Mouse (Mus musculus) heart, embryonic 13.5 days (tissue): ENCODE data around the gene Dcst1. TPM values are rescaled to one million over a fixed set of nuclear protein-coding genes. Genes with fewer than 3 reads are reported as not detected.

Experiments used
- ATAC-seq: fragments of 200-750 bp; cut with Nextera tagmentation; 2 replicates; pipeline ENCODE4 v1.8.0; 2017; ENCODE audit warnings: moderate TSS enrichment; ENCODE audit not compliant: insufficient number of reproducible peaks, low FRiP score, low TSS enrichment; ENCODE audit errors: extremely low read depth
- H3K27ac ChIP-seq: fragments of 300-500 bp; sonication (generic); replicated peaks from 2 replicates; pipeline ENCODE4 v1.5.1; 2015; ENCODE audit warnings: moderate library complexity, mild to moderate bottlenecking, inconsistent platforms
- H3K27me3 ChIP-seq: fragments of 300-500 bp; sonication (generic); replicated peaks from 2 replicates; pipeline ENCODE4 v1.6.1; 2015; ENCODE audit warnings: mild to moderate bottlenecking, inconsistent platforms
- H3K36me3 ChIP-seq: fragments of 300-500 bp; sonication (generic); 2 replicates; pipeline ENCODE4 v1.6.1; 2015; ENCODE audit warnings: mild to moderate bottlenecking, inconsistent platforms
- H3K4me1 ChIP-seq: fragments of 300-500 bp; sonication (generic); 2 replicates; pipeline ENCODE4 v1.6.1; 2015; ENCODE audit warnings: inconsistent platforms
- H3K4me2 ChIP-seq: fragments of 300-500 bp; sonication (generic); 2 replicates; pipeline ENCODE4 v1.6.1; 2015; ENCODE audit warnings: inconsistent platforms, mild to moderate bottlenecking, moderate library complexity
- H3K4me3 ChIP-seq: fragments of 300-500 bp; sonication (generic); 2 replicates; pipeline ENCODE4 v1.5.1; 2015; ENCODE audit warnings: moderate library complexity, mild to moderate bottlenecking, inconsistent platforms
- H3K9ac ChIP-seq: fragments of 300-500 bp; sonication (generic); 2 replicates; pipeline ENCODE4 v1.6.1; 2015; ENCODE audit warnings: inconsistent platforms, mild to moderate bottlenecking, moderate library complexity
- H3K9me3 ChIP-seq: fragments of 300-500 bp; sonication (generic); 2 replicates; pipeline ENCODE4 v1.6.1; 2016; ENCODE audit warnings: inconsistent platforms
- WGBS: fragments of 180-500 bp; shearing (Covaris S2); methylation state at CpG from one replicate; pipeline ENCODE4 v1.1.7; 2015; ENCODE audit warnings: mixed read lengths; 5-methylcytosine and 5-hydroxymethylcytosine counted together
- polyA plus RNA-seq: library from polyadenylated mRNA; unstranded; fragments of >200 nt; fragmentation: Nextera tagmentation; extraction: Ambion mirVana; gene quantifications from 2 replicates; pipeline ENCODE4 v1.2.1, GENCODE M21; 2015

Gene Dcst1
- polyA plus RNA-seq, 1 experiment from 2014 or later, result 0.09 TPM

DNA sequence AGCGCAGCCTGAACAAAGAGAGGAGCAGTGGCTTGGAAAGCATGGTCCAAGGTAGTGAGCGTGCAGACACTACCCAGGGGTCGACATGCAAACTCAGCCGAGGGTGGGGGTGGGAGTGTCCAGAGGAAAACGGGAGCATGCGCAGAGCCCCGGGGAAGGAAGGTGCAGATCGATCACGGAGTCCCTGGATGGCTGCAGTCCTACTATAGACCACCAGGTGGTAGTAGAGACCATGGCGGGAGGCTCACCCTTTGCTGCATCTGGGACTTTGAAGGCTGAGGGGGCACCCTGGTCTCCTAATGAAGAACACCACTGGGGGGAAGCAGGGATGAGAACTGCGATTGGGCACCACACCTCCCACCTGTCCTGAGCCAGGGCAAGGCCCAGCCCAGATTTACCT, 24.6 kb downstream of the Dcst1 start:
- WGBS, result 5% methylated on average over 11 of the region's 11 CpGs
- no peak overlapping the region for H3K27ac ChIP-seq
- peaks cover 33% of the 10 kb centered on the region for H3K4me1 ChIP-seq
- ATAC-seq, result no peak
- H3K4me3 ChIP-seq, result peak overlapping the region; percentile 22
- H3K9ac ChIP-seq, result peak overlapping the region; percentile 33
- H3K4me2 ChIP-seq, result peak overlapping the region; percentile 58
- H3K36me3 ChIP-seq, result peaks cover 33% of the 10 kb centered on the region
- no peaks in the 10 kb centered on the region for H3K9me3 ChIP-seq
- H3K27me3 ChIP-seq, result 0 out of 2 replicates have a peak, but pooled peaks cover 17% of the 10 kb centered on the region

DNA sequence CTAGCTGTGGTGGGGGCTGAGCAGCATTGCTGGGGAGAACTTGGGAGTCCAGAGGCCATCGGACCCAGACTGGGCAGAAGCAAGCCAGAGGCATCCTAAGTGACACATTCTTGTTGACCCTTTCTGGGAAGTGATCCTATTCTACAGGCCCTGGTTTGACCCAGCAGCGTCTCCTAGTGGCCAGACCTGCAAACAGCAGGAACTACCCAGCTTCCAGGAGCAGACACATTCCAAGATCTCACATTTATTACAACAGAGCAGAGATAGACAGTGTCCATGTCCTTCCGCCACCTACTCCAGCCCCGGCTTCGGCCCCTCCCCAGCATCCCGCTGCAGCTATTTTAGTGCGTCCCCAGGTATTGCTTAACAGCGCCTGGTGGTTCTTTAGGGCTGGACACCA, 25.6 kb downstream of the Dcst1 start:
- Histone ChIP-seq H3K9me3 (no peaks in the 10 kb centered on the region), H3K4me1 (peaks cover 33% of the 10 kb centered on the region), H3K27me3 (0 out of 2 replicates have a peak, but pooled peaks cover 17% of the 10 kb centered on the region), H3K9ac (no peak overlapping the region), H3K4me2 (no peak overlapping the region), H3K4me3 (no peak overlapping the region), H3K27ac (no peak overlapping the region), H3K36me3 (peaks cover 32% of the 10 kb centered on the region)
- WGBS, result 19% methylated on average over 8 of the region's 8 CpGs
- no peak for ATAC-seq

DNA sequence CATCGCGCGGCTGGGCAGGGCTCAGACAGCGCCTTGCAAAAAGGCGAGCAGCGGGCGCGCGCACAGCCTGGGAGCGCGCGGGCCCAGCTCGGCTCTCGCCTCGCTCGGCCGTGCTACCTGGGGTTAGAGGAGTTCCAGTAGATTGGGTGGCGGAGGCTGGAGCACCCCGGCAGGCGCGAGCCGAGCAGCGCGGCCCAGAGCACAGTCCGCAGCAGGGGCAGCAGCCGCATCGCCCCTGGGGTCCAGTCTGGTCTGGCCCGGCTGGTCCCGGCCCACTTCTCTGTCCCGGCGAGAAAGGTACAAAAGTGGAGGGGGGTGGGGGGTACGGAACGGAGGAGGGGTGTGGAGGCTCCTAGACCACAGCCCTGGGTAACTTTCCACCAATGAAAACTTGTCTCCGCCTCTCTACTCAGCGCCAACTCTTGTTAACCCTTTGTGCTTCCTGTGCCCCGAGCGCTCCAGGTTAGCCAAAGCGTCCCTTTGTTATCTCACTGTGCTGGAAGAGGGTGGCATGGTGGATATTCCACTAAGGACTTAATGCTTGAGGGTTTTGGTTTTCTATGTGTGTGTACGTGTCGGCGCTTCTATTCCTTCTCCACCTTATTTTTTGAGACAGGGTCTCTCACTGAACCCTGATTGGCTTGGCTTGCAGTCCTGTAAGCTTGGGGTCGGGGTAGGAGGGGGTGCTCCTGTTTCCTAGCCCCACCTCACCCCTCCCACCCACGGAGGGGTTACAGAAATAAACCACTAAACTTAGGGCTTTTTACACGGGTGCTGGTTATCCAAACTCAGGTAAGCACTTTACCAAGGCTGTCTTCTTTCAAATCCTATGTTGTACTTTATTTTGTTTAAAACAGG, 27.1 kb downstream of the Dcst1 start, which contains the start of gene Efna4:
Efna4 (minus strand) TSS at position 308 of the 858 bp plus-strand sequence.
- peak; percentile 68 for ATAC-seq
- peak within 1 kb of the TSS; percentile 77 for H3K4me3 ChIP-seq
- H3K27ac ChIP-seq, result peak within 1 kb of the TSS; percentile 65
- peak within 1 kb of the TSS; percentile 71 for H3K4me2 ChIP-seq
- no peaks in the 10 kb centered on the region for H3K9me3 ChIP-seq
- 0 out of 2 replicates have a peak, but pooled peaks cover 12% of the 10 kb centered on the region for H3K27me3 ChIP-seq
- peaks cover 32% of the 10 kb centered on the region for H3K36me3 ChIP-seq
- peak within 1 kb of the TSS; percentile 91 for H3K9ac ChIP-seq
- WGBS, result 1% methylated on average over 44 of the region's 44 CpGs
- H3K4me1 ChIP-seq, result peaks cover 33% of the 10 kb centered on the region

DNA sequence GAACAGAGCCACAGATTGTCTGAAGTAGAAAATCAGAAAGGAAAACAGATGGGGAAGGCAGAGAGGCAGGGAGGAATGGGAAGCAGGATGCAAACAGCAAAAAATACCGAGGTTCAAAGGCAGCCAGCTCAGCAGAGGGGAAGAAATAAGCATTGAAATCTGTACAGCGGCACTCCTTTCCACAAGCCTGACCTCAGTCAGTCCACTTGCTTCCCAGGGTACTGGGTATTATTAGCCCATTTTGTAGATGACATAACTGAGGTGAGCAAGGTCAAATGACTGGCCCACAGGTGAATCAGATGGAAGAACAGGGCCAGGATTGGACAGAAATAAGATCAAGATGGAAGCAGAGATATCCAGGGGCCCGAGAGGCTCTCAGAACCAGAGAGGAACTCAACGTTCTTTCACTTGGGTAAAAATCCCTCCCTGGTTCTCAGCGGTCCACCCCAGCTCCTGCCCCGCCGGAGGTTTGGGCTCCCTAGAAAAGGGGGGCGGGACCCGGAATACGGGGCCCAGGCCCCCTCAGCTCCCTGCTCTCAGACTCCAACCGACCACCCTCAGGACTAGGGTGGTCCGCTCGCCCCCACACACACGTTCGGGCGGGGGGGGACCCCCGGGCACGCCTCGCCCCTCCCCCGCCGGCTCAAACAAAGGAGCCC, 27.9 kb downstream of the Dcst1 start:
- Histone ChIP-seq H3K9me3 (no peaks in the 10 kb centered on the region), H3K9ac (peak overlapping the region; percentile 91), H3K4me3 (peak overlapping the region; percentile 77), H3K36me3 (peaks cover 28% of the 10 kb centered on the region), H3K4me1 (peaks cover 39% of the 10 kb centered on the region), H3K27ac (peak overlapping the region; percentile 65), H3K4me2 (peak overlapping the region; percentile 71), H3K27me3 (0 out of 2 replicates have a peak, but pooled peaks cover 15% of the 10 kb centered on the region)
- no peak for ATAC-seq
- WGBS, result under 1% methylated on average over 21 of the region's 21 CpGs

DNA sequence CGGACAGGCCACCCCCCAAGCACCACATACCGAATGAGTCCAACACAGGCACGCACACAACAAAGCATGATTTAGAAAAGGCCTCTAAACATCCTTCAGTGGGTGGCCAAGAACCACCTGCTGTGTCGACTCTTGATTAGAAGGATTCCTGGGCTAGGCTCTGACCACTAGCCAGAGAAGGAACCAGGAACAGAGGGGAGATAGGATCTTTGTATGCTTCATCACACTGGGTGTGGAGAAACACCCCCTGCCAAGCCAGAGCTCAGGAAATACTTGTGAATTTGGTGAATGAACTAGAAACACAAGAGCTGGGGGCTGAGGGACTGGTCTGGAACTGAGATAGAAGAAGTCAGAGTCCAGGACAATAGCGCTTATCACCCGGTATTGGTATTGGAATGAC, 28.5 kb downstream of the Dcst1 start:
- Histone ChIP-seq H3K9me3 (no peaks in the 10 kb centered on the region), H3K27ac (peak overlapping the region; percentile 65), H3K4me1 (peaks cover 39% of the 10 kb centered on the region), H3K27me3 (peaks cover 16% of the 10 kb centered on the region; the same call in 1 of the 2 replicates), H3K9ac (peak overlapping the region; percentile 91), H3K4me2 (peak overlapping the region; percentile 71), H3K4me3 (peak overlapping the region; percentile 77), H3K36me3 (peaks cover 28% of the 10 kb centered on the region)
- 23% methylated on average over 6 of the region's 6 CpGs for WGBS
- no peak for ATAC-seq

DNA sequence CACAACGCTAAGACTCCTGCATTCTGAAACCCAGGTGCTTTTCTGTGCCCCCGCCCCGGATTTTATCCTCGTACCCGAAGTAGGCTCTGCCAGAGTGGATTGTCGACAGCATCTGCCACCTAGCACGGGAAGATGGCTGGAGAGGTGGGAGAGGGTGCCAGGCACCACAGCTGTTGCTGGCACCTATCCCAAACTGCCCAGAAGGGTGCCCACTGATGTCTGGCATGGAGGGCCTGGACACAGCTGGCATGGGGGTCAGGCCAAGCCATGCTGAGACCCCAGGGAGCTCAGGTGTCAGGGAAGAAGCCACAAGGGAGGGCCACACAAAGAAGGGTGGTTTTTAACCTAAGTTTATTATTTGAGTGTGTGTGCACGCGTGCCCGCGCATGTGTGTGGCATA, 32.0 kb downstream of the Dcst1 start:
- 69% methylated on average over 11 of the region's 11 CpGs for WGBS
- Histone ChIP-seq H3K4me1 (peaks cover 41% of the 10 kb centered on the region), H3K4me3 (no peak overlapping the region), H3K4me2 (no peak overlapping the region), H3K36me3 (peaks cover 26% of the 10 kb centered on the region), H3K27ac (no peak overlapping the region), H3K9me3 (no peaks in the 10 kb centered on the region), H3K27me3 (peaks cover 32% of the 10 kb centered on the region), H3K9ac (no peak overlapping the region)
- no peak for ATAC-seq

DNA sequence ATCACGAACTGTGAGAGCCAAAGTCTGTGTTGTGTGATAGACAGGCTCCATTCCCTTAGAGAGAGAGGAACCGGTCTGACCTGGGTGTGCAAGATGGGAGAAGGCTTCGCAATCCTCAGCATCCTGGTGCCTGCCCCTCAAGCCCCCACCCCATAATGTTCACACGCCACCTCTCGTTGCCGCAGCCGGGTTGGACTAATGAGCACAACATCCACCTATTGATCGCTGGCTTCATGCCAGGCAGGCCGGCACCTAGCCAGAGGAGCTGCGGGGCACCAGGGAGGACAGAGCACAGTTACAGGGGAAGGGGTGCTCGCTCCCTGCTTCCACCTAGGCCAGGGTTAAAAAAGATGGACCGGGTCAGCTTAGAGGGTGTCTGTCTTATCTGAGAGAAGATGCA, 32.6 kb downstream of the Dcst1 start:
- no peak for ATAC-seq
- no peaks in the 10 kb centered on the region for H3K9me3 ChIP-seq
- H3K9ac ChIP-seq, result no peak overlapping the region
- H3K36me3 ChIP-seq, result peaks cover 26% of the 10 kb centered on the region
- no peak overlapping the region for H3K4me2 ChIP-seq
- no peak overlapping the region for H3K4me3 ChIP-seq
- H3K27ac ChIP-seq, result no peak overlapping the region
- WGBS, result 53% methylated on average over 12 of the region's 12 CpGs
- H3K27me3 ChIP-seq, result peaks cover 37% of the 10 kb centered on the region
- peaks cover 40% of the 10 kb centered on the region for H3K4me1 ChIP-seq

DNA sequence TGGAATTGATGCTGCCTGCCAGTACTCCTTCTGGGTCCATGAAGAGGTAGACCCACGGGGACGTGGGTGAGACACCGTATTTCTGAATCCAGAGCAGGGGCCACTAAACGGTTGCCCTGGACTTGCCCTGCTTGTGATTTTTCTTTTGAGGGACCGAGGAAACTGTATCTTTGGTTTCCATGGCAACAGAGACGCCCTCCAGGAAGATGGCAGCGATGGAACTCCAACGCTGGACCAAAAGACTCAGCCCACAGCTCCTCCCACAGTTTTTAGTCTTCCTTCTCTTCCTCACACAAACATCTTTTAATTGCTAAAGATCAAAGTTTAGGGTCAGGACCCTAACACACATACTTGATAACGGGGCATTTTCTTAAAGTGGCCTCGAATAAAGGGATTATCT, 33.0 kb downstream of the Dcst1 start:
- H3K4me1 ChIP-seq, result peaks cover 36% of the 10 kb centered on the region
- H3K4me2 ChIP-seq, result no peak overlapping the region
- peaks cover 40% of the 10 kb centered on the region for H3K27me3 ChIP-seq
- no peak overlapping the region for H3K9ac ChIP-seq
- peaks cover 26% of the 10 kb centered on the region for H3K36me3 ChIP-seq
- no peak overlapping the region for H3K4me3 ChIP-seq
- WGBS, result 59% methylated on average over 10 of the region's 10 CpGs
- H3K27ac ChIP-seq, result no peak overlapping the region
- ATAC-seq, result no peak
- no peaks in the 10 kb centered on the region for H3K9me3 ChIP-seq

DNA sequence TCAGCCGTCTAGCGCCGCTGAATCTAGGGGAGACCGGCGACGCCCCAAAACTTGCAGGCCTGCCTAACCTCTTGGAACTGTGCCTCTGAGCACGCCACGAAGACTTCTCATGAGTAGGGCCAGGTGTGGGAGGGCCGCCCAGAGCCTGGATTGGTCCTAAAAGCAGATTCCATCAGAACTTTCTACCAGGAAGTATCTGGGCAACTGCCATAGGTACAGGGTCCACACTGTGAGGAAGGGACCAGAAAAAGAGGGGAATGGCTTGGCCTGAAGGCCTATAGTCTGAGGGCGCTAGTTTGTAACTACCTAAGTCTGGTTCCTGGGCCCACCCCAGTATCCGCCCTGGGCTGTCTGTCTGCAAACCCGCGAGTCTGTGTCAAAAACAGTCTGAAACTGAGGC, 33.5 kb downstream of the Dcst1 start:
- peaks cover 26% of the 10 kb centered on the region for H3K36me3 ChIP-seq
- ATAC-seq, result no peak
- 60% methylated on average over 13 of the region's 13 CpGs for WGBS
- no peaks in the 10 kb centered on the region for H3K9me3 ChIP-seq
- peaks cover 40% of the 10 kb centered on the region for H3K27me3 ChIP-seq
- H3K4me1 ChIP-seq, result peaks cover 32% of the 10 kb centered on the region
- no peak overlapping the region for H3K9ac ChIP-seq
- no peak overlapping the region for H3K4me2 ChIP-seq
- H3K4me3 ChIP-seq, result no peak overlapping the region
- no peak overlapping the region for H3K27ac ChIP-seq

DNA sequence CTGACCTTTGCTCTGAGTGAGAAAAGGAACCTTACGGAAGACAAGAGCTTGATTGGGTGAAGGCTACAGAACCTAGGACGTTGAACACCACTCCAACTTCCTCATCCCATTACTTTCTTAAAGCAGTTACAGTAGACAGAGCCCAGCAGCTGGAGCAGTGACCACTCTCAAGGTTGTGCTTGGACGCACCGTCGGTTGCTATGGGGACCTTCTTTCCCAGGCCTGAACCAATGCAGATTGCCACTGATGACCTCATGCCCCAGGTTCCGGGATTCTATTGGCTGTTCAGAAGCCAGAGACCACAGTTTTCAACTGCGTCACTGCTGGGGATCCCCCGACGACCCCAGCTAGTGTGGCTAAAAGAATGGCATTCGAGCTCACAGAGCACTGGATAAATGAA, 34.1 kb downstream of the Dcst1 start:
- Histone ChIP-seq H3K36me3 (peaks cover 26% of the 10 kb centered on the region), H3K4me1 (peaks cover 26% of the 10 kb centered on the region), H3K9me3 (no peaks in the 10 kb centered on the region), H3K4me3 (no peak overlapping the region), H3K27ac (no peak overlapping the region), H3K4me2 (no peak overlapping the region), H3K27me3 (peaks cover 40% of the 10 kb centered on the region), H3K9ac (no peak overlapping the region)
- WGBS, result 17% methylated on average over 10 of the region's 10 CpGs
- no peak for ATAC-seq

DNA sequence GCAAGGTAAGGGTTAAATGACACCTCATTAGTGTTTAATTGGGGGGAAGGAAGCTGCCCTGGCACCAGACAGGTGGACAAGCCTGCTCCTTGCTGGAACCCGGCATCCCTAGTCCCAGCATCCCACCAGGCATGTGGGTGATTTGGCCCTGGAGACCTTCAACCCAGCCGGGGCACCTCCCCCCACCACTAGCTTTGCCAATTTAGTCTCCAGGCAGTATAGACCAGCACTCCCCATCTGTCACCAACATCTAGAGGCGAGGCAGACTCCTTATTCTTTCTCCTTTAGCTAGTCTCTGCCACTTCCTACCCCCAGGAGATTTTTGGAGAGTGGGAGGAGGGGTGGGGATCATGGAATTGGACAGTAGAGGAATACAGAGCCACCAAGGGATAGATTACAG, 34.7 kb downstream of the Dcst1 start:
- 54% methylated on average over 3 of the region's 3 CpGs for WGBS
- Histone ChIP-seq H3K27me3 (peaks cover 40% of the 10 kb centered on the region), H3K9ac (no peak overlapping the region), H3K4me1 (peaks cover 22% of the 10 kb centered on the region), H3K4me2 (no peak overlapping the region), H3K27ac (no peak overlapping the region), H3K36me3 (peaks cover 26% of the 10 kb centered on the region), H3K4me3 (no peak overlapping the region), H3K9me3 (no peaks in the 10 kb centered on the region)
- no peak for ATAC-seq
